Mouse (Mus musculus) CD4-positive naive resting alpha-beta T cell, adult 57 days (primary cell): ENCODE results near the gene Gpr153. TPM values are rescaled to one million over a fixed set of nuclear protein-coding genes. Genes with fewer than 3 reads are reported as not detected.

ENCODE experiments used
- total RNA-seq: library from RNA; stranded (reverse); gene quantifications from one replicate; pipeline ENCODE4 v1.2.4, GENCODE M21; 2023

Gpr153 gene
- 0.21 TPM for total RNA-seq

GRCm38 (mm10) chr4:152273621-152274236, at the start of gene Gpr153:
Gene Gpr153, plus strand, starts transcription at chr4:152274232.

GRCm38 (mm10) chr4:152291562-152291961, 17.5 kb downstream of the Gpr153 start, which contains the start of gene Hes3:
Gene Hes3, minus strand, starts transcription at chr4:152291662.

GRCm38 (mm10) chr4:152296874-152297861, 23.1 kb downstream of the Gpr153 start, which contains the start of gene Icmt:
Gene Icmt, plus strand, starts transcription at chr4:152297227.

GRCm38 (mm10) chr4:152318517-152319234, 44.6 kb downstream of the Gpr153 start, which contains the start of gene Rnf207:
Gene Rnf207, minus strand, starts transcription at chr4:152318993.

GRCm38 (mm10) chr4:152325574-152326411, 51.8 kb downstream of the Gpr153 start, which contains the start of gene Rpl22:
Gene Rpl22, plus strand, starts transcription at chr4:152325742.

Other genes with a start within 250 kb of the Gpr153 start
- gene Zbtb48, start 246.6 kb upstream of the Gpr153 start, total RNA-seq = 16.8 TPM
- gene Tas1r1, start 235.7 kb upstream of the Gpr153 start, total RNA-seq = 0.21 TPM
- 42.5 TPM for gene Nol9, start 234.9 kb upstream of the Gpr153 start, total RNA-seq
- gene Plekhg5, start 201.7 kb upstream of the Gpr153 start, total RNA-seq = 2.4 TPM
- 45.9 TPM for gene Tnfrsf25, start 158.3 kb upstream of the Gpr153 start, total RNA-seq
- gene Espn, start 121.9 kb upstream of the Gpr153 start, total RNA-seq = 2.6 TPM
- gene Hes2, start 115.4 kb upstream of the Gpr153 start, total RNA-seq = not detected
- gene Acot7, start 96.1 kb upstream of the Gpr153 start, total RNA-seq = 8.2 TPM
- not detected for gene Hes3, start 17.4 kb downstream of the Gpr153 start, total RNA-seq
- 20.5 TPM for gene Icmt, start 23.0 kb downstream of the Gpr153 start, total RNA-seq
- gene Rnf207, start 44.8 kb downstream of the Gpr153 start, total RNA-seq = not detected
- gene Rpl22, start 51.5 kb downstream of the Gpr153 start, total RNA-seq = 1,074 TPM
- gene Chd5, start 64.4 kb downstream of the Gpr153 start, total RNA-seq = 0.09 TPM
- gene Nphp4, start 202.5 kb downstream of the Gpr153 start, total RNA-seq = 1.5 TPM
- gene Kcnab2, start 203.6 kb downstream of the Gpr153 start, total RNA-seq = 202 TPM